Mouse (Mus musculus) heart, embryonic 11.5 days (tissue): ENCODE data around the gene Gm3127. TPM values are rescaled to one million over a fixed set of nuclear protein-coding genes. Genes with fewer than 3 reads are reported as not detected.
"Not testable (repeated sequence)": the region's sequence is repeated elsewhere in the genome, so short reads cannot be mapped to it uniquely, and the experiment has no call there.

ENCODE experiments used
- ATAC-seq: fragments of 200-750 bp; cut with Nextera tagmentation; replicated peaks from 2 replicates; pipeline ENCODE4 v1.8.0; 2017; ENCODE audit warnings: moderate library complexity; ENCODE audit not compliant: insufficient number of reproducible peaks, low FRiP score, low TSS enrichment
- H3K27ac ChIP-seq: fragments of 300-500 bp; sonication (generic); 2 replicates; pipeline ENCODE4 v1.5.1; 2014; ENCODE audit warnings: mild to moderate bottlenecking, low read depth, low read length
- H3K27me3 ChIP-seq: fragments of 300-500 bp; sonication (generic); 2 replicates; pipeline ENCODE4 v1.6.1; 2014; ENCODE audit warnings: mild to moderate bottlenecking, low read length, mixed read lengths; ENCODE audit not compliant: control insufficient read depth, insufficient read depth
- H3K36me3 ChIP-seq: fragments of 300-500 bp; sonication (generic); 2 replicates; pipeline ENCODE4 v1.6.1; 2014; ENCODE audit warnings: mild to moderate bottlenecking, low read length, moderate library complexity, mixed read lengths; ENCODE audit not compliant: control insufficient read depth, insufficient read depth
- H3K4me1 ChIP-seq: fragments of 300-500 bp; sonication (generic); 2 replicates; pipeline ENCODE4 v1.6.1; 2014; ENCODE audit warnings: low read length; ENCODE audit not compliant: control insufficient read depth, insufficient read depth
- H3K4me2 ChIP-seq: fragments of 300-500 bp; sonication (generic); 2 replicates; pipeline ENCODE4 v1.6.1; 2014; ENCODE audit warnings: mild to moderate bottlenecking, moderate library complexity
- H3K4me3 ChIP-seq: fragments of 300-500 bp; sonication (generic); 2 replicates; pipeline ENCODE4 v1.5.1; 2014; ENCODE audit warnings: low read depth, low read length
- H3K9ac ChIP-seq: fragments of 300-500 bp; sonication (generic); 2 replicates; pipeline ENCODE4 v1.6.1; 2014; ENCODE audit warnings: mild to moderate bottlenecking, low read depth, low read length, moderate library complexity
- H3K9me3 ChIP-seq: fragments of 300-500 bp; sonication (generic); replicated peaks from 2 replicates; pipeline ENCODE4 v1.6.1; 2016; ENCODE audit warnings: low read length; ENCODE audit not compliant: control insufficient read depth
- WGBS: fragments of 180-500 bp; shearing (Covaris S2); extraction: QIAGEN DNeasy Blood & Tissue Kit; methylation state at CpG from one replicate; pipeline ENCODE4 v1.1.7; 2014; ENCODE audit not compliant: insufficient replicate concordance; 5-methylcytosine and 5-hydroxymethylcytosine counted together
- polyA plus RNA-seq: library from polyadenylated mRNA; unstranded; fragments of >200 nt; fragmentation: Nextera tagmentation; extraction: Ambion mirVana; gene quantifications from 2 replicates; pipeline ENCODE4 v1.2.1, GENCODE M21; 2014

Gene Gm3127
- not detected in 2 replicates for polyA plus RNA-seq

DNA sequence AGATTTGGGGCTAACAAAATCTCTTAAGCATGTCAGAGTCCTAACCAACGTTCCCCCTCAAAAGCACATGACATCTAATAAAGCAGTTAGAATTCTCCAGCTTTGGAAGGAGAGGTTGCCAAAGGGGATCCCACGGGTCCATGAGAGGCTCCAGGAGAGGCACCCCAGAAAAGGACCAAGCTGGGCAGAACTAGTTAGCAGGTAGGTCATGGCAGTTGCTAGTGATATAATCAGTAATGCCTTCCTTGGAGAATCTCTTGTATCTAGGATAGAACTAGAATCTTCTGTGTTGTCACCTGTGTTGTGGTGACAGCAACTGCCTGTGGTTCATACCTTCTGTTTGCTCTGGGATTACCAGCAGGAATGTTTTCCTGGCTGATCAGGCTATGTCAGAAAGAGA, at the start of gene Gm3127:
Gm3127 (plus strand) TSS at position 301 of the 400 bp plus-strand sequence.
- H3K36me3 ChIP-seq, H3K9me3 ChIP-seq, ATAC-seq, H3K27ac ChIP-seq, H3K4me3 ChIP-seq, H3K4me2 ChIP-seq, H3K9ac ChIP-seq, H3K27me3 ChIP-seq, H3K4me1 ChIP-seq: not testable (repeated sequence)
- no CpG with 5 or more reads among the region's 2 CpGs for WGBS

DNA sequence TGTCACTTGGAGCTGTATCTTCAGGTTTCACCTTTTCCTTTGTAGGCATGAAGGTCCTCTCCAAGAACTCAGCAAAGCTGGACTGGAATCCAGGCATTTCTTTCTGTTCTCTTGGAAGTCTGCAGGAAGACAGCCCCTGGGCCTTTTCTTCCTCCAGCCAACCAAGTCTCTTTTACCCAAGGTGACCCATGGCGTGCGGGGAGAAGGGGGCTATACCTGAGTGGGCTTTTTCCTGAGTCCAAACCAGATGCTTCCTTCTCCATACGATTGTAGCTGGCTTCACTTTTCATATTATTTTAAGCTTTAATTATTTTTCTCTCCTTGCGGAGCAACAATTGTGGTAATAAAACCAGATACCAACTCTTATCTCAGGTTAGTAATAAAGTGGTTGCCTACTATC, 23.2 kb upstream of the Gm3127 start:
- not testable (repeated sequence) for H3K9me3 ChIP-seq, H3K4me3 ChIP-seq, H3K27me3 ChIP-seq, H3K27ac ChIP-seq, H3K9ac ChIP-seq, ATAC-seq, H3K4me2 ChIP-seq, H3K36me3 ChIP-seq, H3K4me1 ChIP-seq
- 79% methylated on average over 4 of the region's 4 CpGs for WGBS

DNA sequence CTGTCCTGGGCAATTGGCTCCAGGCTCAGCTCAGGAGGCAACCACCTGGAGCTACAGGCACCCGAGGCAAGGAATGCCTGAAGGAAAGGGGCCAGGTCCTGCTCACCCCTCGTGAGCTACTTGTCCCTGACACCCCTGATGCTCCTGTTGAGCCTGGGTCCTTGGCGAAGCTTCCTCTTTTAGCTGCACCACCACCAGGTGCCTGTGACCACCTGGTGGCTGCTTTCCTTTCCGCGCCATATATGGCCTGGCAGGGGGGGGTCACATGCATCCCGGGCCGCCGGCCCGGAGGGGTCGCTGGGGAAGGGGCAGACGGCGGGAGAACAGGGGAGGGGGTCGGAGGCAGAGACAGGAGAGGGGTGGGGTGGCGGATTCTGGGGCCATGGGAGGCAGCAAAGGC, 17.2 kb downstream of the Gm3127 start:
- H3K36me3 ChIP-seq, H3K9me3 ChIP-seq, H3K9ac ChIP-seq, H3K27ac ChIP-seq, ATAC-seq, H3K27me3 ChIP-seq, H3K4me1 ChIP-seq: not testable (repeated sequence)
- 8% methylated on average over 12 of the region's 14 CpGs for WGBS
- Histone ChIP-seq H3K4me3 (peak overlapping the region; percentile 25), H3K4me2 (peak overlapping the region; percentile 52)

DNA sequence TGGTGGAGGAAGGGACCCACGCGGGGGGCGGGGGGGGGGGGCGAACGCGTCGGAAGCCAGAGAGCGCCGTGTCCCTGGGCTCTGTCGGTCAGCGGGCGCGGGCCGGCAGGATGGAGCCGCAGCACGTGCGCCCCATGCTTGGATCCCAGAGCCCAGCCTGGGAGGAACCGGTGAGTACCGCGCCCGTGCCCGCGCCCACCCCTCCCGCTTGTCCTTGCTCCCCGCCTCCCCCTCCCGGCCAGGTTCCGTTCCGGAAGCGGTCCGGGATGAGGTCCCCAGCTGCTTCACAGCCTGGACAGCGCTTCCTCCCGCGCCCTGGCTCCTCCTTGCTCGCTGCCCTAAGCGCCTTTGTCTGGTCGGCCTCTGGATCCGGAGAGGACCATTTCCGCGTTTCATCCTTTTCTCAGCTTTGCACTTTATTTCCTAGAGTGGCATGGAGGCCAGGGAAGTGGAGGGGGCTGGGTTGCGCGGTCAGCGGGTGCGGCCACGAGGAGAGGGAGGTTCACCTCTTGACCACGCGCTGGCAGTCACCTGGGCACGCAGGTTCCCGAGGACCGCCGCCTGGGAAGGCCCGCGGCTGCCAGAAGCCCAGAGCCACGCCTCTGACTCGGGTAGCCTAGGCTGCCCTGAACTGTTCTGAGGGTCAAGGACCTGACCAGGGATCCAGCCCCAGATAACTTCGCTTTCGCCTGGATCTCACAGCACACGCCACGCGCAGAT, 17.8 kb downstream of the Gm3127 start, which contains the start of gene Gm2974:
Gm2974 (plus strand) TSS at position 86 of the 720 bp plus-strand sequence.
- not testable (repeated sequence) for H3K27ac ChIP-seq, ATAC-seq, H3K9ac ChIP-seq, H3K4me1 ChIP-seq, H3K27me3 ChIP-seq, H3K9me3 ChIP-seq, H3K36me3 ChIP-seq
- Histone ChIP-seq H3K4me2 (peak within 1 kb of the TSS; percentile 52), H3K4me3 (peak within 1 kb of the TSS; percentile 25)
- WGBS, result 23% methylated on average over 21 of the region's 59 CpGs

DNA sequence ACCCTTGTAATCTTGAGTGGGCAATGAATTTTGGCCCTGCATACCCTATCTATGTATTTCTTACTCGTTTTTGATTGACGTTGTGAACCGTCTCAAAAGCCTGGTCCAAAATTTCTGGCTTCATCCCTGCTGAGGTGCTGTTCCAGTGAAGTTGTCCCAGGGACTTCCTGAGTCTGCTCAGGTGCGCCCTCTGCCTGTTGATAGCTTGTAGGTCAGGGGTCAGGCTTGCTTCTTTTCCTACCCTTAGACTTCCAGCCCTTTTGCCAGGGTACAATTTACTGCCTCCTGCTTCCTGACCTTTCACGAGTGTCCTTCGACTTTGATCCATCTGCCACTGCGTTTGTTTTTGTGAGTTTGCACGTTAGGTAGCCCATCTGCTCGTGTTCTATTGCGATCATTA, 18.5 kb downstream of the Gm3127 start:
- not testable (repeated sequence) for H3K27ac ChIP-seq, H3K4me3 ChIP-seq, H3K4me1 ChIP-seq, H3K4me2 ChIP-seq, H3K9ac ChIP-seq, ATAC-seq, H3K9me3 ChIP-seq, H3K36me3 ChIP-seq, H3K27me3 ChIP-seq
- 46% methylated on average over 4 of the region's 10 CpGs for WGBS

Other genes starting within 250 kb of the Gm3127 start
- not detected in 2 replicates for gene Gm3029, start 233.3 kb upstream of the Gm3127 start, polyA plus RNA-seq
- 0.51 and 1.2 TPM in 2 replicates for gene Gm3095, start 201.5 kb upstream of the Gm3127 start, polyA plus RNA-seq
- not detected in 2 replicates for gene Gm3099, start 166.6 kb upstream of the Gm3127 start, polyA plus RNA-seq
- 1.5 and 1.9 TPM in 2 replicates for gene Gm5796, start 141.1 kb upstream of the Gm3127 start, polyA plus RNA-seq
- gene Gm3115, start 80.9 kb upstream of the Gm3127 start, polyA plus RNA-seq, result not detected in 2 replicates
- gene Gm8108, start 54.5 kb upstream of the Gm3127 start, polyA plus RNA-seq, result 3.6 TPM in 1 of 2 replicates, not detected in the other
- 0.32 and 0.33 TPM in 2 replicates for gene Gm2974, start 17.5 kb downstream of the Gm3127 start, polyA plus RNA-seq
- gene Gm3138, start 84.6 kb downstream of the Gm3127 start, polyA plus RNA-seq, result not detected in 2 replicates
- gene Gm3149, start 152.3 kb downstream of the Gm3127 start, polyA plus RNA-seq, result not detected in 2 replicates
- 0.14 and 0.42 TPM in 2 replicates for gene 2610042L04Rik, start 169.7 kb downstream of the Gm3127 start, polyA plus RNA-seq
- not detected in 2 replicates for gene Gm3159, start 232.5 kb downstream of the Gm3127 start, polyA plus RNA-seq